Mouse (Mus musculus) embryonic facial prominence, embryonic 14.5 days (tissue): ENCODE measurements around the gene Tmeff1. TPM values are rescaled to one million over a fixed set of nuclear protein-coding genes. Genes with fewer than 3 reads are reported as not detected.

Experiments
- ATAC-seq: fragments of 200-750 bp; cut with Nextera tagmentation; 2 replicates; pipeline ENCODE4 v1.8.0; 2017; ENCODE audit warnings: low read depth, moderate number of reproducible peaks, moderate TSS enrichment
- DNase-seq: peaks from one replicate; pipeline ENCODE4 v3.0.0-alpha.2; 2015; ENCODE audit warnings: low spot score
- H3K27ac ChIP-seq: fragments of 300-500 bp; sonication (generic); replicated peaks from 2 replicates; pipeline ENCODE4 v1.5.1; 2014; ENCODE audit warnings: low read depth, mild to moderate bottlenecking, low read length, moderate library complexity
- H3K27me3 ChIP-seq: fragments of 300-500 bp; sonication (generic); replicated peaks from 2 replicates; pipeline ENCODE4 v1.6.1; 2014; ENCODE audit warnings: low read length; ENCODE audit not compliant: control insufficient read depth, insufficient read depth
- H3K36me3 ChIP-seq: fragments of 300-500 bp; sonication (generic); 2 replicates; pipeline ENCODE4 v1.6.1; 2014; ENCODE audit warnings: low read length, mixed read lengths; ENCODE audit not compliant: control insufficient read depth, insufficient read depth
- H3K4me1 ChIP-seq: fragments of 300-500 bp; sonication (generic); 2 replicates; pipeline ENCODE4 v1.6.1; 2014; ENCODE audit warnings: antibody characterized with exemption, low read length; ENCODE audit not compliant: control insufficient read depth, insufficient read depth
- H3K4me2 ChIP-seq: fragments of 300-500 bp; sonication (generic); 2 replicates; pipeline ENCODE4 v1.6.1; 2014; ENCODE audit warnings: low read depth, mild to moderate bottlenecking, low read length, moderate library complexity, mixed read lengths
- H3K4me3 ChIP-seq: fragments of 300-500 bp; sonication (generic); 2 replicates; pipeline ENCODE4 v1.5.1; 2014; ENCODE audit warnings: low read depth, mild to moderate bottlenecking, low read length
- H3K9ac ChIP-seq: fragments of 300-500 bp; sonication (generic); 2 replicates; pipeline ENCODE4 v1.6.1; 2014; ENCODE audit warnings: low read depth, mild to moderate bottlenecking, low read length, moderate library complexity, mixed read lengths
- H3K9me3 ChIP-seq: fragments of 300-500 bp; sonication (generic); 2 replicates; pipeline ENCODE4 v1.6.1; 2016; ENCODE audit warnings: low read length; ENCODE audit not compliant: control insufficient read depth
- WGBS: fragments of 180-500 bp; shearing (Covaris S2); extraction: QIAGEN DNeasy Blood & Tissue Kit; methylation state at CpG from one replicate; pipeline ENCODE4 v1.1.7; 2014; 5-methylcytosine and 5-hydroxymethylcytosine counted together
- polyA plus RNA-seq: library from polyadenylated mRNA; unstranded; fragments of >200 nt; fragmentation: Nextera tagmentation; extraction: Ambion mirVana; gene quantifications from 2 replicates; pipeline ENCODE4 v1.2.1, GENCODE M21; 2014

Tmeff1 gene
- polyA plus RNA-seq, 1 experiment from 2014 or later = 61.4 TPM

GRCm38 (mm10) chr4:48581993-48582392 lies 3.0 kb upstream of the Tmeff1 start:
- peaks cover 10% of the 10 kb centered on the region for H3K4me1 ChIP-seq
- DNase-seq (no peak), ATAC-seq (no peak)
- H3K27me3 ChIP-seq = no peaks in the 10 kb centered on the region
- H3K9ac ChIP-seq = no peak overlapping the region
- H3K4me2 ChIP-seq = no peak overlapping the region
- H3K9me3 ChIP-seq = no peaks in the 10 kb centered on the region
- no peaks in the 10 kb centered on the region for H3K36me3 ChIP-seq
- H3K27ac ChIP-seq = no peak overlapping the region
- WGBS = 77% methylated on average over 2 of the region's 3 CpGs
- H3K4me3 ChIP-seq = no peak overlapping the region

- Histone ChIP-seq H3K9ac (no peak overlapping the region), H3K4me2 (no peak overlapping the region), H3K27ac (no peak overlapping the region), H3K4me1 (peaks cover 10% of the 10 kb centered on the region), H3K36me3 (peaks cover 4% of the 10 kb centered on the region; the same call in 1 of the 2 replicates), H3K27me3 (no peaks in the 10 kb centered on the region), H3K9me3 (no peaks in the 10 kb centered on the region), H3K4me3 (no peak overlapping the region)
- ATAC-seq (no peak), DNase-seq (no peak)
- 74% methylated on average over 2 of the region's 2 CpGs for whole genome bisulfite sequencing
These were observed 2.0 kb upstream of the Tmeff1 start for GRCm38 (mm10) chr4:48582941-48583340.

GRCm38 (mm10) chr4:48585241-48586098 lies 496 bp downstream of the Tmeff1 start:
- peak; percentile 75 for ATAC-seq
- Histone ChIP-seq H3K9ac (peak overlapping the region; percentile 98), H3K4me3 (peak overlapping the region; percentile 72), H3K9me3 (no peaks in the 10 kb centered on the region), H3K4me1 (peaks cover 10% of the 10 kb centered on the region), H3K4me2 (peak overlapping the region; percentile 72), H3K36me3 (peaks cover 4% of the 10 kb centered on the region; the same call in 1 of the 2 replicates), H3K27me3 (no peaks in the 10 kb centered on the region), H3K27ac (peak overlapping the region; percentile 96)
- WGBS = 0% methylated on average over 30 of the region's 92 CpGs
- DNase-seq = peak; percentile 41

- peak overlapping the region; percentile 96 for H3K27ac ChIP-seq
- H3K27me3 ChIP-seq = no peaks in the 10 kb centered on the region
- no peaks in the 10 kb centered on the region for H3K9me3 ChIP-seq
- 0% methylated on average over 12 of the region's 12 CpGs for WGBS
- H3K4me1 ChIP-seq = peaks cover 10% of the 10 kb centered on the region
- DNase-seq (peak; percentile 65), ATAC-seq (peak; percentile 48)
- H3K36me3 ChIP-seq = peaks cover 4% of the 10 kb centered on the region; the same call in 1 of the 2 replicates
- H3K4me2 ChIP-seq = peak overlapping the region; percentile 72
- peak overlapping the region; percentile 72 for H3K4me3 ChIP-seq
- peak overlapping the region; percentile 98 for H3K9ac ChIP-seq
These were observed 1.3 kb downstream of the Tmeff1 start for GRCm38 (mm10) chr4:48586099-48586821.

- WGBS = 97% methylated on average over 2 of the region's 2 CpGs
- ATAC-seq (no peak), DNase-seq (no peak)
- Histone ChIP-seq H3K4me1 (peaks cover 10% of the 10 kb centered on the region), H3K4me2 (no peak overlapping the region), H3K9me3 (no peaks in the 10 kb centered on the region), H3K27ac (no peak overlapping the region), H3K27me3 (no peaks in the 10 kb centered on the region), H3K36me3 (peaks cover 4% of the 10 kb centered on the region; the same call in 1 of the 2 replicates), H3K9ac (no peak overlapping the region), H3K4me3 (no peak overlapping the region)
These were observed 2.6 kb downstream of the Tmeff1 start for GRCm38 (mm10) chr4:48587526-48587925.

GRCm38 (mm10) chr4:48588576-48588975 lies 3.6 kb downstream of the Tmeff1 start:
- 79% methylated on average over 9 of the region's 9 CpGs for WGBS
- Histone ChIP-seq H3K4me2 (no peak overlapping the region), H3K4me3 (no peak overlapping the region), H3K9me3 (no peaks in the 10 kb centered on the region), H3K9ac (no peak overlapping the region), H3K4me1 (peaks cover 10% of the 10 kb centered on the region), H3K27ac (no peak overlapping the region), H3K36me3 (peaks cover 4% of the 10 kb centered on the region; the same call in 1 of the 2 replicates), H3K27me3 (no peaks in the 10 kb centered on the region)
- ATAC-seq (no peak), DNase-seq (no peak)

GRCm38 (mm10) chr4:48590862-48591261 lies 5.9 kb downstream of the Tmeff1 start:
- Histone ChIP-seq H3K4me2 (no peak overlapping the region), H3K27me3 (no peaks in the 10 kb centered on the region), H3K4me1 (peaks cover 7% of the 10 kb centered on the region; the same call in 1 of the 2 replicates), H3K36me3 (peaks cover 4% of the 10 kb centered on the region; the same call in 1 of the 2 replicates), H3K9ac (no peak overlapping the region), H3K4me3 (no peak overlapping the region), H3K27ac (no peak overlapping the region), H3K9me3 (no peaks in the 10 kb centered on the region)
- ATAC-seq = no peak
- DNase-seq = no peak
- WGBS = 78% methylated on average over 7 of the region's 7 CpGs

- no peak for ATAC-seq
- DNase-seq = no peak
- no peak overlapping the region for H3K4me3 ChIP-seq
- no peaks in the 10 kb centered on the region for H3K9me3 ChIP-seq
- 88% methylated on average over 3 of the region's 3 CpGs for WGBS
- H3K27ac ChIP-seq = no peak overlapping the region
- no peak overlapping the region for H3K4me2 ChIP-seq
- no peaks in the 10 kb centered on the region for H3K27me3 ChIP-seq
- no peak overlapping the region for H3K9ac ChIP-seq
- peaks cover 4% of the 10 kb centered on the region; the same call in 1 of the 2 replicates for H3K4me1 ChIP-seq
- peaks cover 4% of the 10 kb centered on the region; the same call in 1 of the 2 replicates for H3K36me3 ChIP-seq
These were observed 6.4 kb downstream of the Tmeff1 start for GRCm38 (mm10) chr4:48591390-48591789.
